Mouse (Mus musculus): ENCODE data around the gene Large1.
"Not testable (repeated sequence)": the region's sequence is repeated elsewhere in the genome, so short reads cannot be mapped to it uniquely, and the experiment has no call there.

Gene Large1

DNA sequence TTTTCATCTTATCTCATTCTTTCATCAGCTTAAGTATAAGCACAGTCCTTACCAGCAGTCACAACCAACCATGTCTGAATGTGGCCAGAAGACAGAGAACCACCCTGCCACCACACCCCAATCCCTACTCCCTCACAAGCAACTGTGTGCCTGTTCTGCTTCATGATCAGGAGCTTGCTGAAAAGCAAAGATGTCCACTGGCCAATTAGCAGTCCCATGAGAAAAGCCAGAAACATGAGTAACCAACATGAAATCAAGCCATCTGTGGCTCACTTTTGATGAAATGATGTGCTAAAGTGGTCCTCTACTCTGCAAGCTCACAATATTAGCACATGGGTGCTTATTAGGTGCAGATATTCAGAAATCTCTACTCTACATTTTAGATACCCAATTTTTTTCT, 57.8 kb downstream of the Large1 start:
- no peak for DNase-seq (ENCODE audit: low read depth, low spot score)

DNA sequence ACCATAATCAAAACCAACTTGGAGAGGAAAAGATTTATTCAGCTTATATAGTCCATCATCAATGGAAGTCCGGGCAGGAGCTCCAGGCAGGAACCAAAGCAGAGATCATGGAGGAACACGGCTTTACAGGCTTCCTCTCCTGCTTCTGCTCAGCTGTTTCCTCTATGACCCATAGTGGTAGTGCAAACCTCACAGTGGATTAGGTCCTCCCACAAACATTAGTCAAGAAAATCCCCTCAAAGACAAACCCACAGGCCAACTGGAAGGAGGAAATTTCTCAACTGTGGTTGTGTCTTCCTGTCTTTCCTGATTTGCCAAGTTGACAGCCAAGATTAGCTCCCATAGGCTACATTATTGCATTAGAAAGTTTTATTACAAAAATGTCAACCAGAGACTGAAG, 59.7 kb downstream of the Large1 start:
- no peak for DNase-seq (ENCODE audit: low read depth, low spot score)

DNA sequence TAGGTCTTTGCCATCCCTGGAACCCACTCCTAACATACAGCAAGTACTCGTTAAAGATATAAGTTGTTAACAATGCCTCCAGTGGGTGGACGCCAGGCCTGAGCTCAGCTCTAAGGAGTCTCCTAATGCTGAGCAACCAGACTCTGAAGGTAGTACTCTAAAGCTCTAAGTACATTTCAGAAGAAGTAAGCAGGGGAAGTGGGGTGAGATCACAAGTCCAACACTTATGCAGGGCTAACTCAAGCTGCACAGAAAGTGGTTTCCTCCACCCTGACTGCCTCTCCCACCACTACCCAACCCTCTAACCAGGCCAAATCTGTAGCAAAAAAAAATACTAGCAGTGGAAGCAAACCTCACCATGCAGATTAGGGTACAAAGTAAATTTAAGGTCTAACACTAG, 61.7 kb downstream of the Large1 start:
- DNase-seq (ENCODE audit: low read depth, low spot score) = no peak

DNA sequence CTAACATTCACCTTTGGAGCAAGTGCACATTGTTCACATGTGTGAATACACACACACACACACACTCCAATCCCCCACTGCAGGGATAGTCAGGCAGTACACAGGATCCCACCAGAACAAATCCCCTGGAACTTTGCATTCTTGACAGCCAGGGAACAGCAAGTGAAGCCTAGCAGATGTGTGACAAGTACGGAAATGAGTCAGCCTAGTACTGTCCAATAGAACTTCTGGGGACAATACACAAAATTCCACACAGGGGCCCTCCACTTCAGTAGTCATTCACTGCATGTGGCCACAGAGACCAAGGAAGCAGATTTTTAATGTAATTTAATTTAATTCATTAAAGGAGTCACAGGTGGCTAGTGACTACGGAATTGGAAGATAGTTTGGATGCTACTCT, 62.7 kb downstream of the Large1 start:
- no peak for DNase-seq (ENCODE audit: low read depth, low spot score)

DNA sequence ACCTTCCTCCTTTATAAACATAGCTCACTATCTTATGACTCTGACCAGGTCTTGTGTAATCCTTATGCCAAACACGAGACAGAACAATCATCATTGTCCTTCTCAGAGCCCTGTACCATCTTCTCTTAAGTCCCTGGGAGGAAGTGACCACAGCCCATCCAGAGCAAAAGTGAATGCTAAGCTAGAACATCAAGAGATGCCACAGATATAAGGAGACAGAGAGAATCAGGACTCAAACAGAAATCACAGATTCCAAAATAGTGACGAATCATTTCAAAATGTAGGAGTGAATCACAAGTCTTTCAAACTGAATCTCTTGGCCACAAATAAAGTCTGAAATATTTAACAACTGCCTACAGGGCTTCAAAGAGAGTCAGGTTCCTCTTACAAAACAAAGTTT, 63.5 kb downstream of the Large1 start:
- no peak for DNase-seq (ENCODE audit: low read depth, low spot score)

DNA sequence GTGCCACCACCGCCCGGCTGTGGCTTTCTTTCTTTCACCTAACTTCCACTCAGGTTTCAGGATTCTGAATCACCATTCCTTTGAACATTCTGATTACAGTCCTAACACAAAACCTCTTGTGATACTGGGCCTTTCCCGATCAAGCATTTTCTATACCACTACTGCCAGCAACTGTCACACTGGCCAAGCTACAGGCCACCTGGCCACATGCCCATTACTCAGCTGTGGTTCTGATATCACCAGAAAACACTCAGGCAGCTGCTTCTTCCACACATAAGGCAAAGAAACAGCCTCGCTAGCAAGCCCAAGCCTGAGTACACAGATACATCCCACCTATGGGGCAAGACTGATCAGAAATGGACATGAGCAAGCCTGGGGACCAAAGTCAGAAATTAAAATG, 71.3 kb downstream of the Large1 start:
- no peak for DNase-seq (ENCODE audit: low read depth, low spot score)

DNA sequence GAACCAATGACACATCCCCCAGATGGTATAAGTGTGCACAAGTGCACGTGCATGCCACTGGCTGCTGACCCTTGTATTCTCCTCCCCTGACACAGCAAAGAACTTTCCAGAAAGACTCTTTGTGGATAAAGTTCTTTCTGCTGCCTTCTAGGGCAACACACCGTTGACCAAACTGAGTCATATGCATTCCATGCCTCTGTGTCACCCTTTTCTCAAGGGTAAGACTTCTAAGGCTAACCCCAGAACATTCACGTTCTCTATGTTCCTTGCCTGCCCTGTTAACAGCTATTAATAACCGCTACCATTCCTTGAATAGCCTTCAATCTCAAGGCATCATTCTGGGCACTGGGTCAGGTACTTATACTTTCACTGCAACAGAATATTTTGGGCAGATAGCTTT, 77.3 kb downstream of the Large1 start:
- no peak for DNase-seq (ENCODE audit: low read depth, low spot score)

DNA sequence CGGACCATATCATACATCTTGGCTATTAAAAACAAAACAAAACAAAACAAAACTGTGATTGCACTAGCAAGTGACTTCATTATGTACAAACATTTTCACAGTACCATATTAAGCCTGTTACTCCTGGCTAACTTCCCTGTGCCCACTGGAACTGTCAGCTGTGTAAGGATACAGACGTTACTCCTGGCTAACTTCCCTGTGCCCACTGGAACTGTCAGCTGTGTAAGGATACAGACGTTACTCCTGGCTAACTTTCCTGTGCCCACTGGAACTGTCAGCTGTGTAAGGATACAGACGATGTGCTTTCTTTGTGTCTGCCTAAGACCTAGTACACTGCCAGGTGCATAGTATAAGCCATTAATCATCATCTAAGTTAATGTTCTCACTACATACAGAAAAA, 77.9 kb downstream of the Large1 start:
- DNase-seq (ENCODE audit: low read depth, low spot score) = not testable (repeated sequence)

DNA sequence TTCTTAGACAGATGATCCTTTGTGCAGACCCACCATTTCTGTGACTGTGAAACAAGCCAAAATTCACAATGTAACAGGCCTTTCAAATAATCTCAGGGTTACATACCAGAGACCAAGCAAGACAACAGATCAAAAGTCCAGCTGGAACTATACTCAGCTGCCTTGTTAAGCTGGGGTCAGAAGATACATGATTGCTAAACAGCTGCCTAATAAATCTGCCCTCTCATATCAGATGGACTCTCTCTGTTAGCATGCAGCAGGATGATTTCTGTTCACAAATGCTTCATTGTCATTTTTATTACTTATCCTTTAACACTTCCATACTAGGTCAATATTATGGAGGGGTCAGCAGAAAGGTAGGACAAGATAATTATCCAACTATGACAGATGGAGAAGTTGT, 80.2 kb downstream of the Large1 start:
- DNase-seq (ENCODE audit: low read depth, low spot score) = peak; percentile 12

DNA sequence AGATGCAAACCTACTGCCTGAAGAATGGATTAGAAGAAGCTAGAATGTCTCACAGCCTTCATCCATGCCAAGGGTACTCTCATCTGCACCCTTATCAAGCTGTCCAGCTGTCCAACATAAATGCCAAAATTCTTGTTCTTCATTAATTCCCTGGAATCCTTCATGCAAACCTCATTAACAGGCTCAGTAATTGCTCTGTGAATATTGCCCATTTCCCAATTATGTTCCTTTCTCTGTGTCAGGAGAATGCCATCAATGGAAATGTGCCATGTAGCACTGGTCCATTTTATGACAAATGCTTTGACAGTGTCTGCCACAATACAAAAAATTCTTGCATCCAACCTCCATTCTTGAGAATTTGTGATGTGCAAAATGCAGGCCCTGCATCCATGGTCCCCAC, 82.3 kb downstream of the Large1 start:
- no peak for DNase-seq (ENCODE audit: low read depth, low spot score)

DNA sequence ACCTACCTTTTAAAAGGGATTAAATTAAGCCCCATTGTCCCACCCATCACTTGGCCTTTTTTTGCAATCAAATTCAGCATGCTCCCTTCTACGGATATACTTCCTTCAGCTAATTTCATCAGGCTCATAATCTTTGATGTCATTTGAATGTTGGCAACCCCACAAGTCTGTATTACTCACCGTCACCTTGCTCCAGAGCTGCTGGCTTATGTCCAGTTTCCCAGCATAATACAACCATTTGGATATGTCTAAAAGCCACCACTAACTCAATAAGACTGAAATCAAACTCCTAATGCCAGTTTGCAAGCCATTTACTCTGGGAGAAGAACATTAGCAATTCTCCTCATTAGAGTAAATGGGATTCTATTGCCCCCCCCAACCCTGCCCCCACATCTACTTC, 95.4 kb downstream of the Large1 start:
- no peak for DNase-seq (ENCODE audit: low read depth, low spot score)

DNA sequence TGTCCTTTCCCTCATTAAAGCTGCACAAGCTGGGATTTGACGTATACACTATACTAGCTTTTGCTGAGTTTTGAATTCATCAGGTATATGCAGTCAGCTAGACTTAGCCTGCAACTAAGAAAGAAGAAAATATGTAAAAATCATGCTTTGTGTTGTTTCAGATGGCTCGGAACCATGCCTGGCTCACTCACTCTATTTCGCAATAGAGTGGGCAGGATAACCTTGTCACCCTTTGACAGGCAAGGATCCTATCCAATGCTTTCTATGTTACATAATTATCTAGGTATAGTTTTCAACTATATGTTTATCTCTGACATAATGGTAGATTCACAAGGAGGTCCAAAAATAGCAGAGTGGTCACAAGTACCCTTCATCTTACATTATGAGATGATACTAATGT, 109.2 kb downstream of the Large1 start:
- no peak for DNase-seq (ENCODE audit: low read depth, low spot score)

DNA sequence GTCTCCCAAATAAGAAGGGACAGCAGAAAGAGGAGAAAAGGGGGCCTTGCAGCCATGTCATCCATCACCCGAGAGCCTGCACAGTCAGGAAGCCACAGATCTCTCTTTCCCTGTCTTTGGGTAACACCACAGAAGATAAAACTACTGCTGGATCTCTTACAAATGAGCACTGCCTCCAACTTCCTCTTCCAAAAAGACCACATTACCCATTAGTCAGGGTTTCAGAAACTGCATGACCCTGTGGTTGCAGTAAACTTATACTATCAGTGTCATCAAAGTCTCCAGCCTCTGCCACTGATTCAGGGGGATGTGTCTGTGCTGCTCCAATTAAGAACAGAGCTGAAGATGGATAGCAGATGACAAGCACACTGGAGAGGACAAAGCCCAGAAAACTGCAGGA, 111.3 kb downstream of the Large1 start:
- DNase-seq (ENCODE audit: low read depth, low spot score) = no peak

DNA sequence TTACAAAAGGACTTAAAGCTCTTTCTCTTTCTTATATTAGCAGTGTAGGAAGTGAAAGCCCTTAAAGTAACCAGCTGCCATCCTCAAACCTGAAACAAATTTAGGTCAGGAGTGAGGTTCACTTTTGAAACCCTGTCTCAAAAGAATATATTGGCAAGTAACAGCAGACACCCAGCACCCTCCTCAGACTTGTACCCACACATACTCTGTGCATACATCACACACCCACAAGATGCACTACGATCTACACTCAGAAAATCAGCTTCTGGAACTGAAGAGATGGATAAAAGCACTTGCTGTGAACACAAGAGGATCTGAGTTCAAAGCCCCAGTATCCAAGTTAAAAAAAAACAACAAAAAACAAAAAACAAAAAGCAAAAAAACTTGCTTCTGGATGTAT, 119.1 kb downstream of the Large1 start:
- no peak for DNase-seq (ENCODE audit: low read depth, low spot score)

DNA sequence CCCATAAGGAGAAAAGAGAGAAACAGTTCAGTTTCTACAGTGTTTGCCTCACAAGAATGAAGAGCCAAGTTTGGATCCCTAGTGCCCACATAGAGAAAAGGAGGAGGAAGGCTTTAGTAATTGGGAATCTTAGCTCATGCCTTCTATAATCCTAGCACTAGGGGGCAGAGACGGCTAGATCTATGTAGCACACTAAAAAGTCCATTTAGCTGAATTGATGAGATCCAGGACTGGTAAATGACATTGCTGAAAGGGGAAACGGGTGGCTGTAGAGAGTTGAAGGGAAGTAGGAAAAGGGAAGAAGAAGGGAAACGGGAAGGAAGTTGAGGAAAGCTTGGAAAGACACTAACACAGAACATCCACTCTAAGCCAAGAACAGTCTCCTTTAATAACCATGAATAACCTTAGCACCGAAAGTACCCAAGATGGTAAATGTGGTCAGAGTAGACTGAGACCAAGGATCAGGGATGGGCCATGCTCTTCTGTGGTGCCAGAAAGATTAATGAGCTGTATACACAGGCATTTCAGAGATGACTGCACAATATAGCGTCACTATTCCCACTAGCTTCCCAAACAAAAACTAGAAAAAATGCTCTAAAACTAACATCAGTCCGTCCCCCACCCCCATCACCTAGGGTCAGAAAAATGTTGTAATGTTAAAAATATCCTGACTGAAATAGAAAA, 119.8 kb downstream of the Large1 start:
- DNase-seq (ENCODE audit: low read depth, low spot score) = peak; percentile 49

DNA sequence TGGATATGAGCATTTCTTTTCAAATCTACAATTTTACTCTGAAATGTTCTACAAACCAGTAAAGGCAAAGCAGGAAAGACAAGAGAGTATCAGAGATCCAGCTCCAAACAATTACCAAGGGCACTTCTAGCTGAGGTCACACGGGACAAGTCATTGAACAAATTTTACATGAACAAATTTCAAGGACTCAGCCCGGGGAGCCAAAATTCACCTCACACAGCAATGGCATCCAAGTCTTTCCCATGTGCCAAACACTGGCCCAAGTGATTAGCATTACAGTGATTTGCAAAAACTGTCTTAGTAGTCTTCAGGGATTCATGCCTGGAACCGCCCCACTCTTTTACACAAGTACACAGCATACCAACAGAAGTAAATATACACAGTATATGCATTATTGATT, 126.5 kb downstream of the Large1 start:
- DNase-seq (ENCODE audit: low read depth, low spot score) = no peak

DNA sequence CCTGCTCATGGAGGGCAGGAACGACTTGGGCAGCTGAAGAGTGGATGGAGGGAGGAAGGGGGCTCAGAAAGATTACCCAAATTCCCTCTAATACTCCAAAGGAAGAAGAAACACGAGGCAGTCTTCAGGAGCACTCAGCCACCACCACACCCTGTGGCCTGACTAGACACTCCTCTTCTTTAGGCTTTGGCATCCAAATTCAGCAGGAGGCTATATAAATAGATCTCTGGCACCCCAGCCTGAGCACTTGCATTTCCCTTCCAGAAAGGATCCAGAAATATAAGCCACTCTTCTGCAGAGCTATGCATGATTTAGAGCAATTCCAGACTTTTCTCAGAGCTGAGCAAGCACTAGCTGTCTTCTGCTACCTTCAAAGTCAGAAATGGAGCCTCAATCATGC, 127.7 kb downstream of the Large1 start:
- no peak for DNase-seq (ENCODE audit: low read depth, low spot score)

DNA sequence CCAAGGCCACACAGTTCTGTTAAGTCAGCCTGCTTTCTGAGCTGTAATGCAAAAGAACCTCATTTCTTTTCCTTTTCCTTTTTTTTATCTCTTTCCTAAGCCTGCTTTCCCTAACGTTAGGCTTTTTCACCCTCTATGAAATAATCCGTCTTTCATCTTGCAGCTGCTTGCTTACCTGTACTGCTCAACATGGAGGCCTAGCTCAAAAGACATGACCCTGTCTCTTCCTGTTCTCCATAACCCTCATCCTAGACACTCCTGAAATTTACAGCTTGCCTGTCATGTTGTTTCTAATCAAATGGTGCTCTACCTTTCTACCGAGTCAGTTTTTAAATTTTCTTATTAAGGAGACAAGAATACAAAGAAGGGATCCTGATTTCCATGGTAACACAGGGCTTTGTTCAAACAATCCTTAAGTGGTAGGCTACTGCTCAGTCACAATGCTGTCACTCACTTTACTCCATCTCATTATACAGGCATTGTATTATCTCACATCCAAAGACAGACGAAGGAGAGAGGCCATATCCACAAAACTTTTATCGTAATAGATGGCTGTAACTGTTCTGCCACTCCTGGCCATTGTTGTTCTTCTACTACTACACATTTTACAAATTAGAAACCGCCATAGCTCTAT, 134.0 kb downstream of the Large1 start:
- DNase-seq (ENCODE audit: low read depth, low spot score) = no peak

DNA sequence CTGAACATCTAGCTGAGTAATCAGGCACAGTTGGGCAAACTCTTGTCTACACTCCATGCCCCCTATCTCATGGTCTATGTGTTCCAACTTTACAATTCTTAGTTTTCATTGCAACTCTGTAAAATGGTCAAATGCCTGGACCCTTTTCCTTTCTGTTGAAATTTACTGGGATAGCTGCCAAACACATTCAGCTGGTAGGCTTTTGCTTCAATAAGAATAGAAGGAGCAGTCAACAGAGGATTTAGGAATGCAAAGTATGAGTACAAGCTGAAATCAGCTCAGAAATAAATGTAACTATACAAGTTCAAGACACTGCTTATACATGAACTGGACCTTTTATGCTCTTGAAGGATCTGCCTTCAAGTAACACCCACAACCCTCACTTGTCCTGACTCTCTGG, 146.5 kb downstream of the Large1 start:
- no peak for DNase-seq (ENCODE audit: low read depth, low spot score)

DNA sequence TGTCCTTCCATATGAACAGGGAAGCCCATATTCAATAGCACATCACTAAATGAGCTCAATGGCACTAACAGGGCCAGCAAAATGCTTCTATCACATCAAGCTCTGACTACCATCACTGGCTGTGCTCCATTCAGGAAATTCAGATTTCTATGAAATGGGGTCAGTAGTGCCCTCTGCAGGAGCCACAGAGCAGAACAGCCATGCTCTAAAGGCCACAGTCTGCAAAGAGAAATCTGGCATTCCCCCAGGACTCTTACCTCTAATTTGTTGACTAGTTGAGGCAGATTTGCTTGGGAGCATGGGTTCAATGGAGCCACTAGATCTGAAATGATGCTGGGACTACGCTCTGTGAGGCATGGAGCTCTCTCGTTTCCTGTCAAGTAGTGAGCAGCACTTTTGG, 151.5 kb downstream of the Large1 start:
- no peak for DNase-seq (ENCODE audit: low read depth, low spot score)

DNA sequence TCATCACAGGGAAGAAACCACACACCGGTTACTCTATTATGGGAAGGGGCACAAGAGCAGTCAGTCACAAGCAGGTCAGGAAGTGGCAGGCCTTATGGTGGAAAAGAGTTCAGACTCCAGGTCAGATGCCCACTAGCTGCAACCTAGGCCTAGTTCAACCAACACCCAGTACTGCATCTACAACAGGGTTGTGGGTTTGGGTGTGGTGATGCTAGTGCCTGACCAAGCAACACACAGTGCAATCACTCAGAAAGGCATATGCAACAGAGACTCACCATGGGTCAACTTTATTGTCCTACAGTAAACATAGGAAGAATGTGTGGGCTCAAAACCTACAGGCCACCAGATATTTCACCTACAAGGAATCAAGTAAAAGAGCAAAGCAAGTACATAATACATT, 155.6 kb downstream of the Large1 start:
- no peak for DNase-seq (ENCODE audit: low read depth, low spot score)

DNA sequence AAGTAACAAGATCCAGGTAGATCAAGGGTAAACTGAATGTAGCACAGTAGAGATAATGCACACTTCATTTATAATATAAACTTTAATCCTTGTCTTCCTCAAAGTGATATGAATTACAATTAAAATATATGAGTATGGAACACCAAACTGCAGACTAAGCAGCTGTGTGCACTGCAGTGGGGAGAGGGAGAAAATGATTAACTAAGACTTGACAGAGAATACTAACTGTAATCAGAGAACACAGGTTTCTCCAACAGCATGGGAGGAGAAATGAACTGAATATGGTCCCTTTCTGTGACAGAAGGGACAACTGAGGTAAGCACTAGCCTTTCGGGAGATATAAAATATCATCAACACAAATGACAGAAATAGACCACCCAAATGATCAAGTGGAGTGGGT, 164.7 kb downstream of the Large1 start:
- no peak for DNase-seq (ENCODE audit: low read depth, low spot score)

DNA sequence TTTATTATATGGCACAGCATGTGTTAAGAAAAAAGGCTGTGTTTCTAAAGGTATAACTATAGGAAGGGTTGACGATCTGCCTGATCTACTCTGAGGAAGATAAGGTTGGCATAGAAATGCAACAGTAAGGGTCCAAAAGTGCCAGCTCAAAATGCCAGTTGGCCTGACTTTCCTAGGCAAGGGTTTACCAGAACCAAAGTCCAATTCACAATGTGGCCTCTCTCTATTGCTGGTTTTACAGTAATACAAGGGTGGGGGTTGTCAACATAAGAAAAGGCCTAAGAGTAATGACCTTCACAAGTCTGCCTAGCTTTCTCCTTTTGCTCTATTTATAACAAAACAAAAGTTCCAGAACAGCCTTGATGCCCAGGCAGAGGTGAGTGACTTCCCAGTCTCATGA, 166.0 kb downstream of the Large1 start:
- DNase-seq (ENCODE audit: low read depth, low spot score) = no peak

DNA sequence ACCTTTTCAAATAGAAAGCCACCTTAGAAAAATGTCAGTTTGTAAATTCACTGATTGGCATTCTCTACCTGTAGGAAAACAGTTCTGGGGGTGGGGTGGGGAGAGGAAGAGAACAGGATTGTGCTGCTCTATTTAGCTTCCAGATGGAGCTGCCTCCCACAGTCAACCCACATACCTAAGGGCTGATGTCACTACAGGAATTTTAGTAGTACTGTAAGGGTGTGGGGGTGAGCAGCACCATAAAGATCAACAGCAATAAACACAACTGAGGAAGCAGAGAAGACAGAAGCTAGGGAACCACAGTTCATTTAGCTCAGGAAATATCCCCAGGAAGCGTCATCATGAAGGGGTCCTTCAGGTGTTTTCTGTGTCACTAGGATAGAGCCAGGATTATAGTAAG, 174.9 kb downstream of the Large1 start:
- DNase-seq (ENCODE audit: low read depth, low spot score) = peak; percentile 42
